Mouse (Mus musculus): ENCODE results near the gene Ranbp3. TPM values are rescaled to one million over a fixed set of nuclear protein-coding genes. Genes with fewer than 3 reads are reported as not detected.

Ranbp3 gene
- polyA plus RNA-seq, 1 experiment from 2014 or later, result 49.6 TPM

GRCm38 (mm10) chr17:56756703-56757399 is 83.8 kb downstream of the Ranbp3 start:
- Histone ChIP-seq H3K4me2 (peak overlapping the region; percentile 92), H3K4me3 (replicated peaks) (peak overlapping the region; percentile 60), H3K9me3 (replicated peaks) (no peaks in the 10 kb centered on the region), H3K27me3 (peaks cover 63% of the 10 kb centered on the region), H3K9ac (peak overlapping the region; percentile 76), H3K27ac (no peak overlapping the region), H3K36me3 (no peaks in the 10 kb centered on the region), H3K4me1 (replicated peaks) (peaks cover 72% of the 10 kb centered on the region)
- no peak for DNase-seq
- 2% methylated on average over 50 of the region's 51 CpGs for WGBS (ENCODE audit: insufficient replicate concordance)
- peak; percentile 1; the same call in 1 of the 2 replicates for ATAC-seq (ENCODE audit: low read depth)

DNA sequence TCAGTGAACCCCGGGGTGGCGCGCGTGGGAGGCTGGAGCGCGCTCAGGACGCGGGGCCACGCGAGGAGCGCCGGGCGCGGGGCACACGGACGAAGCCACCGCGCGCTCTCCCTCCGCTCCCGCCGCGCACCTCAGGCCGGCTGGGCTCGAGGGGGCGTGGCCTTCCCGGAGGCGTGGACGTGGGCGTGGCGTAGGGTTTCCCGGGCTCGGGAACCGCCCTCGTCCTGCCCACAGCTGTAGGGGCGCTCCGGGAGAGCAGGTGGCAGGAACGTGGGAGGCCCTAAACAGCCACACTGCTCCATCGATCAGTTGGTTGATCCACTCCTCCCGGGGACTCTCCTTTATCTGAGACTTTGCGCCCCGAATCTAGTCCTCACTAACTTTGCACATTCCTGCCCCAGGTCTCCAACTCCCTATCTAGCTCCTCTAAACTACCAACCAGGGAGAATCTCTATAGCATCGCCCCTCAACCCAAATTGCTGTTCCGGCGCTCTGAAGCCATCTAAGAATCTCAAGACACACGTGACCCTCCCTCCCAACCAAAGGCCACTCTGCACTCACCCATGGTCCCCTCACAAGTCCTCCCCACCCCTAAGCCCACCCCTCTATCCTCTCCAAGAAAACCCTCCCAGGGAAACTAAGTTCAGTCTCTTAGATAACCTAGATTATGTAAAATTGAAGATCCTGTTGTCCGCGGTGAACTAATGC is 84.5 kb downstream of the Ranbp3 start, which contains the start of gene Nrtn:
Gene Nrtn (minus strand): TSS at position 115 of the 708 bp plus-strand sequence.
- H3K27ac ChIP-seq, result peak within 1 kb of the TSS; percentile 78
- peak within 1 kb of the TSS; percentile 92 for H3K4me2 ChIP-seq
- peak within 1 kb of the TSS; percentile 76 for H3K9ac ChIP-seq
- peaks cover 56% of the 10 kb centered on the region for H3K27me3 ChIP-seq
- ATAC-seq (ENCODE audit: low read depth), result peak; percentile 61
- H3K4me1 ChIP-seq (replicated peaks), result peaks cover 71% of the 10 kb centered on the region
- 1% methylated on average over 47 of the region's 48 CpGs for WGBS (ENCODE audit: insufficient replicate concordance)
- peak within 1 kb of the TSS; percentile 60 for H3K4me3 ChIP-seq (replicated peaks)
- H3K36me3 ChIP-seq, result no peaks in the 10 kb centered on the region
- DNase-seq, result peak; percentile 90
- no peaks in the 10 kb centered on the region for H3K9me3 ChIP-seq (replicated peaks)

DNA sequence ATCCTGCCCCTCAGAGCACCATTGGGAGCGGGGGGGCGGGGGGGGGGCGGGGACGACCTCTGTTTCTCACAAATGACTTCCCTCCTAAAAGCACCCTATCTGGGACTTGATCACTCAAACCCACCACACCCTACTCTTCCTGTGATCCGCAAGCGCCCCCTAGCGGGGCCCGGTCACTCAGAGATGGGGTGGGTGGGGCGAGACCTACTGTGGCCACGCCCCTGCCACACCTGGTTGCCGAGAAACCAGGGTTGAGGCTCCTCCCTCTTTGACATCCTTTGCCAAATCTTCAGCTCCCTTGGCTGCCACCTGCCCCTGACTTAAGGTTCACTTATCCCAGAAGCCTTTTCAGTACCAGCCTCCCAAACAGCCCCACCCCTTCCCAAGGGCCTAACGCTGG is 85.0 kb downstream of the Ranbp3 start:
- H3K36me3 ChIP-seq, result no peaks in the 10 kb centered on the region
- 0 out of 2 replicates have a peak, but pooled peaks have one; percentile 6 for ATAC-seq (ENCODE audit: low read depth)
- H3K9ac ChIP-seq, result peak overlapping the region; percentile 76; the same call in 1 of the 2 replicates
- H3K4me2 ChIP-seq, result peak overlapping the region; percentile 92
- peaks cover 50% of the 10 kb centered on the region for H3K27me3 ChIP-seq
- H3K4me1 ChIP-seq (replicated peaks), result peaks cover 74% of the 10 kb centered on the region
- 6% methylated on average over 12 of the region's 12 CpGs for WGBS (ENCODE audit: insufficient replicate concordance)
- peak; percentile 81 for DNase-seq
- H3K4me3 ChIP-seq (replicated peaks), result peak overlapping the region; percentile 60
- H3K9me3 ChIP-seq (replicated peaks), result no peaks in the 10 kb centered on the region
- H3K27ac ChIP-seq, result peak overlapping the region; percentile 78; the same call in 1 of the 2 replicates

DNA sequence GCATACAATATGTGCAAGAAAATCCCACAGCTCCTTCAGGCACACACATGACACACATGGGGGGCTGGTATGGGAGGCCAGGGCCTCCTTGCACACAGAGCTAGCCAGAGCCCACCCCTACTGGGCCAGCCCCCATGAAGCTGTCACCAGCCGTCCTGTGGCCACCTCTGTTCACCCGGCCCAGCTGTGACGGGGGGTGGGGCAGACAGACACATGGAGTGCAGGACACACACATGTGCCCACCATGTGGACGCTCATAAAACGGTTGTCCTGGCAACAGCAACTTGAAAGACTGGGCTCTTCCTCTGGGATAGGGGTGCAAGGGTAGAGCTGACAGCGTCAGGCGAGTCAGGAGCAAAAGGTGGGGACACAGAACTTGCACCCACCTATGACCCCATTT is 86.2 kb downstream of the Ranbp3 start:
- Histone ChIP-seq H3K4me1 (replicated peaks) (peaks cover 82% of the 10 kb centered on the region), H3K4me3 (replicated peaks) (no peak overlapping the region), H3K9me3 (replicated peaks) (no peaks in the 10 kb centered on the region), H3K27me3 (peaks cover 39% of the 10 kb centered on the region), H3K36me3 (no peaks in the 10 kb centered on the region), H3K27ac (no peak overlapping the region), H3K4me2 (no peak overlapping the region), H3K9ac (no peak overlapping the region)
- DNase-seq (no peak), ATAC-seq (ENCODE audit: low read depth) (no peak)
- 68% methylated on average over 7 of the region's 7 CpGs for WGBS (ENCODE audit: insufficient replicate concordance)

- peaks cover 21% of the 10 kb centered on the region for H3K27me3 ChIP-seq
- no peak for ATAC-seq (ENCODE audit: low read depth)
- H3K9me3 ChIP-seq (replicated peaks), result no peaks in the 10 kb centered on the region
- H3K9ac ChIP-seq, result peak overlapping the region; percentile 78; the same call in 1 of the 2 replicates
- peak overlapping the region; percentile 2; the same call in 1 of the 2 replicates for H3K27ac ChIP-seq
- WGBS (ENCODE audit: insufficient replicate concordance), result 59% methylated on average over 3 of the region's 3 CpGs
- H3K36me3 ChIP-seq, result no peaks in the 10 kb centered on the region
- H3K4me1 ChIP-seq (replicated peaks), result peaks cover 81% of the 10 kb centered on the region
- 0 out of 2 replicates have a peak overlapping the region, but pooled peaks have one; percentile 62 for H3K4me3 ChIP-seq (replicated peaks)
- DNase-seq, result no peak
- H3K4me2 ChIP-seq, result peak overlapping the region; percentile 85
Observed at GRCm38 (mm10) chr17:56761077-56761476, 88.0 kb downstream of the Ranbp3 start.

Other genes with a start within 250 kb of the Ranbp3 start
- 6.2 and 7.6 TPM in 2 replicates for gene Ptprs, start 196.8 kb upstream of the Ranbp3 start, polyA plus RNA-seq (2015; fragmentation: Nextera tagmentation; extraction: Ambion mirVana)
- not detected in 2 replicates for gene Znrf4, start 160.9 kb upstream of the Ranbp3 start, polyA plus RNA-seq (2015; fragmentation: Nextera tagmentation; extraction: Ambion mirVana)
- gene Gm20219, start 118.9 kb upstream of the Ranbp3 start, polyA plus RNA-seq (2015; fragmentation: Nextera tagmentation; extraction: Ambion mirVana), result 0.08 and 0.14 TPM in 2 replicates
- gene Safb2, start 88.7 kb upstream of the Ranbp3 start, polyA plus RNA-seq (2015; fragmentation: Nextera tagmentation; extraction: Ambion mirVana), result 37.5 and 40.7 TPM in 2 replicates
- gene Safb, start 88.5 kb upstream of the Ranbp3 start, polyA plus RNA-seq (2015; fragmentation: Nextera tagmentation; extraction: Ambion mirVana), result 44.4 and 59.7 TPM in 2 replicates
- gene 2410015M20Rik, start 63.5 kb upstream of the Ranbp3 start, polyA plus RNA-seq (2015; fragmentation: Nextera tagmentation; extraction: Ambion mirVana), result 157 and 167 TPM in 2 replicates
- 1,217 and 1,404 TPM in 2 replicates for gene Rpl36, start 59.9 kb upstream of the Ranbp3 start, polyA plus RNA-seq (2015; fragmentation: Nextera tagmentation; extraction: Ambion mirVana)
- gene Lonp1, start 46.4 kb upstream of the Ranbp3 start, polyA plus RNA-seq (2015; fragmentation: Nextera tagmentation; extraction: Ambion mirVana), result 41.0 and 42.2 TPM in 2 replicates
- gene Catsperd, start 45.2 kb upstream of the Ranbp3 start, polyA plus RNA-seq (2015; fragmentation: Nextera tagmentation; extraction: Ambion mirVana), result 0.37 and 0.64 TPM in 2 replicates
- gene Ndufa11, start 44.5 kb downstream of the Ranbp3 start, polyA plus RNA-seq (2015; fragmentation: Nextera tagmentation; extraction: Ambion mirVana), result 229 and 268 TPM in 2 replicates
- gene Vmac, start 44.7 kb downstream of the Ranbp3 start, polyA plus RNA-seq (2015; fragmentation: Nextera tagmentation; extraction: Ambion mirVana), result 2.6 and 3.2 TPM in 2 replicates
- gene Nrtn, start 84.2 kb downstream of the Ranbp3 start, polyA plus RNA-seq (2015; fragmentation: Nextera tagmentation; extraction: Ambion mirVana), result 1.00 and 1.0 TPM in 2 replicates
- 17.2 and 17.5 TPM in 2 replicates for gene Dus3l, start 91.5 kb downstream of the Ranbp3 start, polyA plus RNA-seq (2015; fragmentation: Nextera tagmentation; extraction: Ambion mirVana)
- gene Prr22, start 97.0 kb downstream of the Ranbp3 start, polyA plus RNA-seq (2015; fragmentation: Nextera tagmentation; extraction: Ambion mirVana), result 0.45 and 0.61 TPM in 2 replicates
- gene Rfx2, start 157.7 kb downstream of the Ranbp3 start, polyA plus RNA-seq (2015; fragmentation: Nextera tagmentation; extraction: Ambion mirVana), result 10.1 and 10.7 TPM in 2 replicates
- gene Acsbg2, start 201.2 kb downstream of the Ranbp3 start, polyA plus RNA-seq (2015; fragmentation: Nextera tagmentation; extraction: Ambion mirVana), result not detected in 2 replicates
- gene 1700061G19Rik, start 202.2 kb downstream of the Ranbp3 start, polyA plus RNA-seq (2015; fragmentation: Nextera tagmentation; extraction: Ambion mirVana), result 0.03 and 0.08 TPM in 2 replicates